Mouse (Mus musculus) liver, postnatal 0 days (tissue): ENCODE measurements at regions not wholly inside any gene's neighbourhood (a gene's known extent, or its start where the extent isn't known, plus 50 kb on each side); places are given as distances from the start of the nearest gene placed in this dataset.

Source experiments
- CTCF ChIP-seq: sonication (generic); IDR thresholded peaks from 2 replicates; pipeline ENCODE4 v1.5.1; 2016; ENCODE audit warnings: antibody characterized with exemption, low read depth
- EP300 ChIP-seq: IDR thresholded peaks from 2 replicates; pipeline ENCODE4 v1.6.1; 2016; ENCODE audit warnings: antibody characterized with exemption, low read depth, mild to moderate bottlenecking

DNA sequence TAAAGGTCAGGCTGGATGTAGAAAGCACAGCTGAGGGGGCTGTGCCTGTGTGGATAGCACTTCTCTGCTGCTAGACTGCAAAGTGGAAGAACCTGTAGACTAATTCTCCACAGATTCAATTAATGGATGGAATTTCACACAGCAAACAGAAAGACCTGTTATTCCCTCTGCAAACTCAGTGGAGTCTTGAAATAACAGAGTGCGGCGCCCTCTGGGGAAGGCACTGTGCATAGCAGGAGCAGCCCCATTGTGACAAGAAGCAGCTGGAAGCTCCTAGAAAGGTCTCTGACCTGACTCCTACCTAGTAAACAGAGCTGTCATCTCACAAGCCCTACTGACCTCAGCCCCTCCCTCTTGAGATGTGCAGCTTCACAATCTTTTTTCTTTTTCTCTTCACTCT lies 118.9 kb upstream of the Ptprm start:
- TF ChIP-seq EP300 (no peak), CTCF (peak; percentile 67)
